In the genomic region with DNA sequence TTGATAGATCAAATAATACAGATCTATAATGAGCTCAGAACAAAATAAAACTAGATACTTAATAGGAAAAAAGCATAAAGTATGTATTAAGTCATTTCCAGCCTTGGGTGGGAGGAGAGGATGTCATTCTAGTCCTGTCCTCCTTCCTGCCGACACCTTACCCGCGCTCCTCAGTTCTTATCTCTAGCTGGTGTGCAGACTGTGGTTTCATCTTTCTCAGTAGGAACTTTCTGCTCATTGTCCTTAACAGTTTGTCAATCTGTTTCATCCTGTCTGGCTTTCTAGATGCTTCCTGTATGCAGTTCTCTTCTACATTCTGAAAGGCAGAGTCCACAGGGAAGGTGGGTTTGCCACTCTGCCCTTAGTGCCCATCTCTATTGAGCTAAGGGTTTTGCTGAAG, we compare ENCODE assay signal across 1 mouse cellular context.
A peak's percentile ranks its signal among the peaks of the same experiment; 100 is the strongest.
TF ChIP-seq lines count a peak whose summit lies in the region.

No protein-coding gene starts in this region.

TF ChIP-seq in MEL, 35 proteins besides CTCF, POLR2A, EP300 and RAD21 (continued from another document):
- TF ChIP-seq TBP (IDR thresholded peaks at IDR 0.05; ENCODE audit: low read depth, low read length): 0 out of 2 replicates have a peak, but pooled peaks have one; percentile 38
- no peak for TF ChIP-seq BHLHE40 (IDR thresholded peaks at IDR 0.05; ENCODE audit: borderline replicate concordance, low read depth, low read length)
- no peak for TF ChIP-seq USF2 (IDR thresholded peaks at IDR 0.05; ENCODE audit: borderline replicate concordance in 1 of 2, insufficient read depth in 1 of 2, low read depth in 1 of 2, low read length in 2 of 2)
